Comparison of ENCODE assay signal across 21 mouse cellular contexts in the genomic region with DNA sequence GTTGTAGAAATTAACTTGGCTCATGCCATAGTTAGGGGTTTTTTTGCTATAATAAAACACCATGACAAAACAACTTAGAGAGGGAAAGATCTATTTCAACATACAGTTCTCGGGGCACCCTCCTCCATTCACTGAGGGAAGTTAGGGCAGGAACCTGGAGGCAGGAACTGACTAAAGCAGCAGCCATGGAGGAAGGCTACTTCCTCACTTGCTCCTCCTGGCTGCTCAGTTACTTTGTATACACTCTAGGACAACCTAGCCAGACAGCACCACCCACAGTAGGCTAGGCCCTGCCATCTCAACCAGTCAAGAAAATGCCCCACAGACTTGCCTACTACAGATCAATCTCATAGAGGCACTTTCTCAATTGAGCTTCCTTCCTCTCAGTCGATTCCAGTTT. TPM values are rescaled to one million over a fixed set of nuclear protein-coding genes. Genes with fewer than 3 reads are reported as not detected.
DNase-seq lines count a peak whose midpoint lies in the region; ATAC-seq and TF ChIP-seq lines count a peak whose summit lies in the region.
"Had no signal": no experiment of that assay in that cellular context is flagged by ENCODE, and none has a peak within 500 bp of the region (broad histone marks: within the 10 kb centered on the region; RNA-seq: fewer than 3 reads in every experiment).

No protein-coding gene starts in this region.

- H3K9ac ChIP-seq in liver, embryonic 16.5 days (ENCODE audit: low read depth, low read length), result no peak overlapping the region
- H3K9ac ChIP-seq in liver, embryonic 12.5 days, result no peak overlapping the region
- H3K9ac ChIP-seq: embryonic facial prominence, embryonic 13.5 days; forebrain, embryonic 12.5 days; heart, embryonic 15.5 days; hindbrain, embryonic 13.5 days had no signal

- peaks cover 3% of the 10 kb centered on the region for H3K36me3 ChIP-seq in liver, embryonic 16.5 days (ENCODE audit: control insufficient read depth, insufficient read depth)
- H3K36me3 ChIP-seq in liver, embryonic 12.5 days, result peaks cover 97% of the 10 kb centered on the region

- TF ChIP-seq CTCF in bone marrow macrophage, adult 2 months (IDR thresholded peaks at IDR 0.05; ENCODE audit: low read depth, low read length), result no peak

- 63% methylated on average over 2 of the region's 2 CpGs for WGBS in liver, embryonic 16.5 days (ENCODE audit: insufficient replicate concordance)
- 55% methylated on average over 2 of the region's 2 CpGs for WGBS in liver, embryonic 12.5 days (ENCODE audit: insufficient replicate concordance)

- H3K27me3 ChIP-seq in liver, embryonic 16.5 days (ENCODE audit: control insufficient read depth, insufficient read depth, low read depth, low read length), result no peaks in the 10 kb centered on the region
- H3K27me3 ChIP-seq in liver, embryonic 12.5 days (replicated peaks), result no peaks in the 10 kb centered on the region
- H3K27me3 ChIP-seq: embryonic facial prominence, embryonic 13.5 days; forebrain, embryonic 12.5 days; heart, embryonic 15.5 days; hindbrain, embryonic 13.5 days had no signal

- H3K4me1 ChIP-seq in liver, embryonic 16.5 days (ENCODE audit: control insufficient read depth, low read depth, low read length), result no peaks in the 10 kb centered on the region
- H3K4me1 ChIP-seq in liver, embryonic 12.5 days, result no peaks in the 10 kb centered on the region
- peaks cover 34% of the 10 kb centered on the region for H3K4me1 ChIP-seq in bone marrow macrophage, adult 2 months (ENCODE audit: control insufficient read depth, insufficient read depth, low read length)
- H3K4me1 ChIP-seq: embryonic facial prominence, embryonic 13.5 days; forebrain, embryonic 12.5 days; hindbrain, embryonic 13.5 days had no signal

- H3K4me2 ChIP-seq in liver, embryonic 16.5 days (ENCODE audit: low read depth, low read length), result no peak overlapping the region
- no peak overlapping the region for H3K4me2 ChIP-seq in liver, embryonic 12.5 days
- H3K4me2 ChIP-seq: embryonic facial prominence, embryonic 13.5 days; forebrain, embryonic 12.5 days; heart, embryonic 15.5 days; hindbrain, embryonic 13.5 days had no signal

- no peaks in the 10 kb centered on the region for H3K9me3 ChIP-seq in liver, embryonic 16.5 days (replicated peaks; ENCODE audit: control insufficient read depth, low read length)
- H3K9me3 ChIP-seq in liver, embryonic 12.5 days (replicated peaks), result no peaks in the 10 kb centered on the region
- H3K9me3 ChIP-seq: embryonic facial prominence, embryonic 13.5 days; forebrain, embryonic 12.5 days; G1E; heart, embryonic 10.5 days; heart, embryonic 15.5 days; hindbrain, embryonic 13.5 days had no signal

- H3K4me3 ChIP-seq in liver, embryonic 16.5 days (ENCODE audit: low read depth, low read length), result no peak overlapping the region
- no peak overlapping the region for H3K4me3 ChIP-seq in liver, embryonic 12.5 days
- H3K4me3 ChIP-seq in bone marrow macrophage, adult 2 months (ENCODE audit: insufficient read depth, low read length), result no peak overlapping the region
- H3K4me3 ChIP-seq: embryonic facial prominence, embryonic 13.5 days; forebrain, embryonic 12.5 days; gastrocnemius, adult 2 months; heart, embryonic 10.5 days; heart, embryonic 15.5 days; hindbrain, embryonic 13.5 days had no signal

- no peak for TF ChIP-seq POLR2A in bone marrow macrophage, adult 2 months (IDR thresholded peaks at IDR 0.05; ENCODE audit: borderline replicate concordance, low read depth, low read length)

- no peak for DNase-seq in T-cell, adult 2 months (ENCODE audit: low spot score)
- DNase-seq: adrenal gland, postnatal 14 days; cerebellum, adult 18-20 months; cerebellum, adult 9-11 months; cerebellum, postnatal 36 days; gastrocnemius, adult 2 months; gastrocnemius, postnatal 25 days; heart, postnatal 14 days had no signal

- ATAC-seq in liver, embryonic 16.5 days (ENCODE audit: low read depth), result 0 out of 2 replicates have a peak, but pooled peaks have one; percentile 35
- ATAC-seq in liver, embryonic 12.5 days, result no peak
- peak; percentile 92 for ATAC-seq in megakaryocyte, adult 5-6 weeks (ENCODE audit: poor library complexity, severe bottlenecking)
- no peak for ATAC-seq in CD4-positive, CD25-positive, alpha-beta regulatory T cell, adult 4 months
- ATAC-seq: forebrain, embryonic 16.5 days; hindbrain, postnatal 0 days had no signal

- H3K27ac ChIP-seq in liver, embryonic 16.5 days (ENCODE audit: low read length), result no peak overlapping the region
- no peak overlapping the region for H3K27ac ChIP-seq in liver, embryonic 12.5 days
- H3K27ac ChIP-seq in bone marrow macrophage, adult 2 months (ENCODE audit: insufficient read depth, low read depth, low read length), result peak overlapping the region; percentile 70
- H3K27ac ChIP-seq: embryonic facial prominence, embryonic 13.5 days; forebrain, embryonic 12.5 days; gastrocnemius, adult 2 months; heart, embryonic 10.5 days; heart, embryonic 15.5 days; hindbrain, embryonic 13.5 days; hindbrain, postnatal 0 days had no signal

RNA-seq across cellular contexts. Expression of a gene that starts 55.9 kb away (rescaled TPM):
- 12.2 and 17.7 TPM in 2 replicates for polyA plus RNA-seq in liver, embryonic 16.5 days (2015; fragmentation: Nextera tagmentation; extraction: Ambion mirVana)
- polyA plus RNA-seq in liver, embryonic 12.5 days (2016; fragmentation: Nextera tagmentation; extraction: Ambion mirVana), result 38.0 and 39.8 TPM in 2 replicates
- 64.2 and 86.2 TPM in 2 replicates for polyA plus RNA-seq in bone marrow macrophage, adult 2 months (2012; ENCODE audit: insufficient read depth, insufficient read length, missing spikeins)
- total RNA-seq in megakaryocyte, adult 5-6 weeks (2015), result 128 and 140 TPM in 2 replicates
- 58.6 and 65.2 TPM in 2 replicates for total RNA-seq in megakaryocyte, adult 5-6 weeks (2017)
- polyA plus RNA-seq in CD4-positive, CD25-positive, alpha-beta regulatory T cell, adult 4 months (2017; shearing (Covaris generic)), result 100 to 1,000 TPM; 117 to 126 TPM

Comparison
In these comparisons a context has a peak if more than half of its experiments do, and no peak if none do; other contexts are left out.
1. ATAC-seq: peak in liver, embryonic 16.5 days (single experiment) and megakaryocyte, adult 5-6 weeks (single experiment); none in liver, embryonic 12.5 days (single experiment) and CD4-positive, CD25-positive, alpha-beta regulatory T cell, adult 4 months (single experiment).